Mouse (Mus musculus): ENCODE measurements around the gene Tyrobp. TPM values are rescaled to one million over a fixed set of nuclear protein-coding genes. Genes with fewer than 3 reads are reported as not detected.

Tyrobp gene
- polyA plus RNA-seq, 1 experiment: 7.0 TPM

GRCm38 (mm10) chr7:30423071-30423641, 9.6 kb downstream of the Tyrobp start:
- Histone ChIP-seq H3K36me3 (ENCODE audit: control insufficient read depth, insufficient read depth, low read length) (no peaks in the 10 kb centered on the region), H3K4me3 (ENCODE audit: control insufficient read depth, low read depth, low read length) (no peak overlapping the region), H3K4me1 (ENCODE audit: control insufficient read depth, insufficient read depth, low read length) (peaks cover 17% of the 10 kb centered on the region), H3K27ac (ENCODE audit: control insufficient read depth, insufficient read depth, low read depth, low read length) (no peak overlapping the region), H3K27me3 (ENCODE audit: control insufficient read depth, insufficient read depth, low read length) (no peaks in the 10 kb centered on the region)
- TF ChIP-seq CTCF (IDR thresholded peaks at IDR 0.05; ENCODE audit: control insufficient read depth, insufficient read depth, insufficient replicate concordance, low read depth, low read length): no peak
- TF ChIP-seq POLR2A (IDR thresholded peaks at IDR 0.05; ENCODE audit: control insufficient read depth, low read depth, low read length): no peak

- H3K27me3 ChIP-seq (ENCODE audit: control insufficient read depth, insufficient read depth, low read length): no peaks in the 10 kb centered on the region
- TF ChIP-seq CTCF (IDR thresholded peaks at IDR 0.05; ENCODE audit: control insufficient read depth, insufficient read depth, insufficient replicate concordance, low read depth, low read length): no peak
- no peak for TF ChIP-seq POLR2A (IDR thresholded peaks at IDR 0.05; ENCODE audit: control insufficient read depth, low read depth, low read length)
- no peak overlapping the region for H3K4me3 ChIP-seq (ENCODE audit: control insufficient read depth, low read depth, low read length)
- H3K36me3 ChIP-seq (ENCODE audit: control insufficient read depth, insufficient read depth, low read length): no peaks in the 10 kb centered on the region
- no peaks in the 10 kb centered on the region for H3K4me1 ChIP-seq (ENCODE audit: control insufficient read depth, insufficient read depth, low read length)
- no peak overlapping the region for H3K27ac ChIP-seq (ENCODE audit: control insufficient read depth, insufficient read depth, low read depth, low read length)
Measured at GRCm38 (mm10) chr7:30429327-30429726, 15.8 kb downstream of the Tyrobp start.

DNA sequence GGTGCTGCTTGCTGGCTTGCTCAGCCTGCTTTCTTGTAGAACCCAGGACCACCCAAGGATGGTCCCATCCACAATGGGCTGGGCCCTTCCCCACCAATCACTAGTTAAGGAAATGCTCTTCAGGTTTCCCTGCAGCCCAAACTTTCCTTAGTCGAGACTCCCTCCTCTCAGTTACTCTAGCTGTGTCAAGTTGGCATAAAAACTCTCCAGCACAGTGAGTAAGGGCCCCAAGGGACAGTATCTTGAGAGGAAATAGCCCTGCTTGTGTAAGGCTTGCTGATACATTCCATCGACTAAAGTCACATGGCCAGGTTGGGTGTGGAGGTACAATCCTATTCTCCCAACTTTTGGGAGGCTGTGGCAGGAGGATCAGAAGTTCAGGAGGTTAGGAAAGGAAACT, 16.6 kb downstream of the Tyrobp start:
- Histone ChIP-seq H3K4me3 (ENCODE audit: control insufficient read depth, low read depth, low read length) (no peak overlapping the region), H3K27ac (ENCODE audit: control insufficient read depth, insufficient read depth, low read depth, low read length) (no peak overlapping the region), H3K27me3 (ENCODE audit: control insufficient read depth, insufficient read depth, low read length) (no peaks in the 10 kb centered on the region), H3K36me3 (ENCODE audit: control insufficient read depth, insufficient read depth, low read length) (no peaks in the 10 kb centered on the region), H3K4me1 (ENCODE audit: control insufficient read depth, insufficient read depth, low read length) (peaks cover 2% of the 10 kb centered on the region; the same call in 1 of the 2 replicates)
- no peak for TF ChIP-seq POLR2A (IDR thresholded peaks at IDR 0.05; ENCODE audit: control insufficient read depth, low read depth, low read length)
- TF ChIP-seq CTCF (IDR thresholded peaks at IDR 0.05; ENCODE audit: control insufficient read depth, insufficient read depth, insufficient replicate concordance, low read depth, low read length): no peak

DNA sequence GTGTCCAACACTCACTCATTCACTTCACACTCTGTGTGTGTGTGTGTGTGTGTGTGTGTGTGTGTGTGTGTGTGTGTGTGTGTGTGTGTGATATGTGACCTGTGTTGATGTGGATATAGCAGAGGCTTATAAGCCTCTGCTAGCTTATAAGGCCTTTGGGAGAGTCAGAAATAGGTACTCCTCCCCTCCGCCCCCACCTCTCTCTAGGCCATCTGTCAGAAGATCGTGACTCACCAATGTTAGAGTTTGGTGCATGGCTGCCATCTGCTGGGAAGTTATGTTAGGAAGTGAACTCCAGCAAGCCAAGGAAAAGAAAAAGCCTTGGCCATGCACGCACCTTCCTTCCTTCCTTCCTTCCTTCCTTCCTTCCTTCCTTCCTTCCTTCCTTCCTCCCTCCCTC, 18.2 kb downstream of the Tyrobp start:
- Histone ChIP-seq H3K27me3 (ENCODE audit: control insufficient read depth, insufficient read depth, low read length) (no peaks in the 10 kb centered on the region), H3K27ac (ENCODE audit: control insufficient read depth, insufficient read depth, low read depth, low read length) (no peak overlapping the region), H3K4me1 (ENCODE audit: control insufficient read depth, insufficient read depth, low read length) (peaks cover 5% of the 10 kb centered on the region; the same call in 1 of the 2 replicates), H3K4me3 (ENCODE audit: control insufficient read depth, low read depth, low read length) (no peak overlapping the region), H3K36me3 (ENCODE audit: control insufficient read depth, insufficient read depth, low read length) (no peaks in the 10 kb centered on the region)
- TF ChIP-seq POLR2A (IDR thresholded peaks at IDR 0.05; ENCODE audit: control insufficient read depth, low read depth, low read length) (no peak), CTCF (IDR thresholded peaks at IDR 0.05; ENCODE audit: control insufficient read depth, insufficient read depth, insufficient replicate concordance, low read depth, low read length) (no peak)

GRCm38 (mm10) chr7:30434238-30434637, 20.7 kb downstream of the Tyrobp start:
- no peaks in the 10 kb centered on the region for H3K36me3 ChIP-seq (ENCODE audit: control insufficient read depth, insufficient read depth, low read length)
- H3K4me1 ChIP-seq (ENCODE audit: control insufficient read depth, insufficient read depth, low read length): peaks cover 6% of the 10 kb centered on the region; the same call in 1 of the 2 replicates
- H3K4me3 ChIP-seq (ENCODE audit: control insufficient read depth, low read depth, low read length): no peak overlapping the region
- no peak for TF ChIP-seq POLR2A (IDR thresholded peaks at IDR 0.05; ENCODE audit: control insufficient read depth, low read depth, low read length)
- TF ChIP-seq CTCF (IDR thresholded peaks at IDR 0.05; ENCODE audit: control insufficient read depth, insufficient read depth, insufficient replicate concordance, low read depth, low read length): no peak
- H3K27ac ChIP-seq (ENCODE audit: control insufficient read depth, insufficient read depth, low read depth, low read length): no peak overlapping the region
- no peaks in the 10 kb centered on the region for H3K27me3 ChIP-seq (ENCODE audit: control insufficient read depth, insufficient read depth, low read length)

DNA sequence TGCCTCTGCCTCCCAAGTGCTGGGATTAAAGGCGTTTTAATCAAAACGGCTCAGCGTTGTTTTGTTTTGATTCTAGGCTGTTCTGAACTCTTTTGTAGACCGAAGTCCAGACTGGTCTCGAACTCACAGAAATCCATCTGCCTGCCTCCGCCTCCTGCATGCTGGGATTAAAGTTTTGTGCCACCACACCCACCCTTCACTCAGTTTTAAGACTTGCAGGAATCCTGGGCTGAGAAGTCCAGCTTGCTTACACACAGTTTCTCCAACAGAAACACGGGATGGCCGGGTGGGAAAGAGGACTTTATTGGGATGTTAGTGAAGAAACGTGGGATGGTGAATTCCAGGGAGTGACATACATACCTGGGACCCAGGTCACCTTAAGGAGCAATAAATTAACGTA, 21.1 kb downstream of the Tyrobp start:
- TF ChIP-seq POLR2A (IDR thresholded peaks at IDR 0.05; ENCODE audit: control insufficient read depth, low read depth, low read length) (no peak), CTCF (IDR thresholded peaks at IDR 0.05; ENCODE audit: control insufficient read depth, insufficient read depth, insufficient replicate concordance, low read depth, low read length) (no peak)
- no peaks in the 10 kb centered on the region for H3K36me3 ChIP-seq (ENCODE audit: control insufficient read depth, insufficient read depth, low read length)
- H3K4me1 ChIP-seq (ENCODE audit: control insufficient read depth, insufficient read depth, low read length): peaks cover 6% of the 10 kb centered on the region; the same call in 1 of the 2 replicates
- H3K4me3 ChIP-seq (ENCODE audit: control insufficient read depth, low read depth, low read length): no peak overlapping the region
- H3K27ac ChIP-seq (ENCODE audit: control insufficient read depth, insufficient read depth, low read depth, low read length): no peak overlapping the region
- no peaks in the 10 kb centered on the region for H3K27me3 ChIP-seq (ENCODE audit: control insufficient read depth, insufficient read depth, low read length)

GRCm38 (mm10) chr7:30435156-30435555, 21.6 kb downstream of the Tyrobp start:
- peaks cover 11% of the 10 kb centered on the region for H3K4me1 ChIP-seq (ENCODE audit: control insufficient read depth, insufficient read depth, low read length)
- H3K36me3 ChIP-seq (ENCODE audit: control insufficient read depth, insufficient read depth, low read length): no peaks in the 10 kb centered on the region
- H3K27ac ChIP-seq (ENCODE audit: control insufficient read depth, insufficient read depth, low read depth, low read length): no peak overlapping the region
- H3K27me3 ChIP-seq (ENCODE audit: control insufficient read depth, insufficient read depth, low read length): no peaks in the 10 kb centered on the region
- TF ChIP-seq POLR2A (IDR thresholded peaks at IDR 0.05; ENCODE audit: control insufficient read depth, low read depth, low read length) (no peak), CTCF (IDR thresholded peaks at IDR 0.05; ENCODE audit: control insufficient read depth, insufficient read depth, insufficient replicate concordance, low read depth, low read length) (no peak)
- H3K4me3 ChIP-seq (ENCODE audit: control insufficient read depth, low read depth, low read length): no peak overlapping the region
